Mouse (Mus musculus) retina, postnatal 1 day (tissue): ENCODE data around the gene Parva.
A peak's percentile ranks its signal among the peaks of the same experiment; 100 is the strongest.

Experiments used
- DNase-seq: peaks from one replicate; pipeline ENCODE4 v3.0.0-alpha.2; 2012

The Parva gene

DNA sequence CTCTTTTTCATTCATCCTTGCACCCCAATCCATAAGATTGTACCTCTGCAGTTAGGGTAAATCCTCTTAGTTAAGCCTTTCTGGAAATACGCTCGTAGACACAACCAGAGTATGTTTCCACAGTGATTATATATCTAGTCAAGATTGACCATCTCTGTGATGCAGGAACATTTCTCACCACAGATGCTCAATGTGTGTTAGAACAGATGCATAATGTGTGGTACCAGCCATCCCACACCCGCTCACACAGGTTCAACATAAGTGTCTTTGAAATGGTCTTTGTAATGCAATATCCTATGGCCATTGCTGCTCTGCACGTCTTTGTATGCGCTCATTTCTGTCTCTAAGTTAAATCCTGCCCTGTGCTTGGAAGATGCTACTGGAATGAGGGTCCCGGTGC, 98.2 kb downstream of the Parva start:
- no peak for DNase-seq

DNA sequence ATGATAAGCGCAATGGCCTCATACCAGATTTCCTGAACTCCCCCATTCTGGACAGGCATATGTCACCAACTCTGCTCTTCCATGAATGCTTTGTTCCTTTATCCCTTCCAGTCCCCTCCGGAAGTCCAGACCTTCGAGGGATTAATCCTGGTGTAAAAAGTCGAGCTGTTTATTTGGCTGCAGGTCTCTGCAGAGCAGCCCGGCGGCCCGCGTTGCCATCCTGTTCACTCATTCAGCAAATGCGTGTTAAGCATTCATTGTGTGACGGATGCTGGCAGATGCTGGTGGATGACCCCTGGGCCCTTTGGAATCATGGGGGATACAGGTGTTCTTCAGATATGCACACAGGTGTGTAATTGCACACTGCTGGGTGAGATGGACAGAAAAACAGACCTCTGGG, 98.9 kb downstream of the Parva start:
- peak; percentile 40 for DNase-seq

DNA sequence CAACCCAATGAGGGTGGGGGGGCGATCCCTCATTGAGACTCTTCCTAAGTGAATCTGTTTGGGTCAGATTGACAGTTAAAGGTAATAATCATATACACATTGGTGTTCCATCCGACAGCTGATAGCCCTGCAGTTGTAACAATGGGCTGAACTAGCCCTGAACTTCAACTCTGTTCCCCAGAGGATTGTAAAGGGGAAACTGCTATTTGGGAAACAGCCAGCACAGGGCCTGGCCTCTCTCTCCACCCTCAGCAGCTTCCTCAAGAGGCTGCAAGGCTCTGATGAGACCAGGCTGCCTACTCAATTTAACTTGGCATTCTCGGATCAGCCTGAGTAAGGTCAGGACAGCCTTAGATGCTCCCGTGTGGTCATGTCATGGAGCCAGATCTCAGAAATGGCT, 99.9 kb downstream of the Parva start:
- DNase-seq = no peak

DNA sequence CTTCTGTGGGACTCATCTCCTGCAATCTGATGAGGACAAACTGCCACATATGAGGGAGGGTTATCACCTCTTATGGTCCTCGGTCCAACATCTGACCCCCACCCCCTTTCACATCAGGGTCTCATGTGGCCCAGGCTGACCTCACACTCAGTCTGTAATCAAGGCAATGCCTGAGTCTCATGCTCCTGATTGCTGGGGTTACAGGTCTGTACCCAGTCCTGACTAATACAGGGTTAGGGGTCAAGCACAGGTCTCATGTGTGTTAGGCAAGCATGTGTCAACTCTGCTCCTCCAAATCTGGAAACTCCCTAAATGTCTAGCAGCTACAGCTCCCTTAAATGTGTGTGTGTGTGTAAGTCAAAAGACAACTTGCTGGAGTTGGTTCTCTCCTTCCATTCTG, 100.8 kb downstream of the Parva start:
- DNase-seq = no peak

DNA sequence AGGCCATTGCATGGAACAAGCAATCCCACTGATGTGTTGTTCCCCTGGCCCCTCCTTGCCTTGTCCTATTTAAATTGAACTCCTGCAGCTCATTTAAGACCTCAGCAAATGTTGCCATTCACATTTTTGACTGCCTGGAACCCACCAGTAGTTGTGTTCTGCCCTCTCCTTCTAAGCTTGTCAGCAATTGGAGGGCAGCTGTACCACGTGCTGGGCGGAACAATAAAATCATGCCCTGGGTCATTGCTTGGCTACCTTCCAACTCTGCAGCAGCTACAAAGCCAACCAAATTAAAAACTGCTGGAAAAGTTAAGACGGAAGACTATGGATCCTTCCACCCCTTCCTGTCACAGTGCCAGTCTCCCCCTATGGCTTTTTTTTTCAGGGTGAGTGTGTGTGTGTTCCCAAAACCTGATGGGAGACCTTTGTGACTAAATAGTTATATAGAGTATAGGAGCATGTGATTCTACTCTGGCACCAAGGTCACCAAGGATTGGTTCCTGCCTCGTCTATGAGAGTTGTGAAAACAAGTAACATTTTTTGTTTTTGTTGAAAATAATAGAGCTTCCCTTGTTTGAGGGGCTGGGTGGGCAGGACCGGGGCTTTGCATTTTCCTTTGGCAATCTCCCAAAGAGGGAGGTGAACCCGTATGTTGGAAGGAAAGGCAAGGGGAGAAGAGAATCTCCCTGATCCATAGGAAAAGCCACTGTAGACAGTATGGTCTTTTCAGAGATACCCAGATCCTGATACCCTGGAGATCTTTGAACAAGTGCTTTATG, 101.5 kb downstream of the Parva start:
- peak; percentile 68 for DNase-seq

DNA sequence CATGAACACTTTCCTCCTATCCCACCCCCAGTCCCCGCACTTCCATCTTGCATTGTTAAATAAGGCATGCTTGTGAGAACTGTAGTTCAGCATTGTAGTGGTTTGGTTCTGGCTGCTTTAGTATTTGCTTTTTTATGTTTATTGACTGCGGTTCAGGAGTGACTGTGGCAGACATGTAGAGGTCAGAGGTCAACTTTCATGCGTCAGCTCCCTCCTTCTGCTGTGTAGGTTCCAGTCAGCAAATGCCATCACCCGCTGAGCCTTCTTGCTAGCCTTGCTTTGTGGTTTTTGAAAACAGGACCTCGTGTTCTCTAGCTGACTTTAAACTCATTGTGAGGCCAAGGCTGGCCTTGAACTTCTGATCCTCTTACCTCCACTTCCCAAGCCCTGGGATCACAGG, 103.6 kb downstream of the Parva start:
- no peak for DNase-seq

DNA sequence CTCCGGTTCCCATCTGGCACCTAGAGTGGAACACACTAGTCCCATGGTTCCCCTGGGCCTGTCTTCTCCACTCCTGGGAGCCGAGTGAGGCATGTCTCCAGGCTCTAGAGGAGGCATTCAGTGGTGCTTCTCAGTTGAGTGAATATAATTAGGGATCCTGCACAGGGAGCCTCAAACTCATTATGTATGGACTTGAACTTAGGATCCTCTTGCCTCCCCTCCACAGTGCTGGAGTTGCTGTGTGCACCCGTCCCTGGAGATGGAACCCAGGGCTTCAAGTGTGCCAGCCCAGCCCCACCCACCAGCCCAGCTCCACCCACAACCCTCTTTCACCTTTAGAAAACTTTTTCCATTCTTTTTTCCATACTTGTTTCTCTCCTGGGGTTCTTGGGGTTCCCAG, 106.8 kb downstream of the Parva start:
- DNase-seq = no peak

DNA sequence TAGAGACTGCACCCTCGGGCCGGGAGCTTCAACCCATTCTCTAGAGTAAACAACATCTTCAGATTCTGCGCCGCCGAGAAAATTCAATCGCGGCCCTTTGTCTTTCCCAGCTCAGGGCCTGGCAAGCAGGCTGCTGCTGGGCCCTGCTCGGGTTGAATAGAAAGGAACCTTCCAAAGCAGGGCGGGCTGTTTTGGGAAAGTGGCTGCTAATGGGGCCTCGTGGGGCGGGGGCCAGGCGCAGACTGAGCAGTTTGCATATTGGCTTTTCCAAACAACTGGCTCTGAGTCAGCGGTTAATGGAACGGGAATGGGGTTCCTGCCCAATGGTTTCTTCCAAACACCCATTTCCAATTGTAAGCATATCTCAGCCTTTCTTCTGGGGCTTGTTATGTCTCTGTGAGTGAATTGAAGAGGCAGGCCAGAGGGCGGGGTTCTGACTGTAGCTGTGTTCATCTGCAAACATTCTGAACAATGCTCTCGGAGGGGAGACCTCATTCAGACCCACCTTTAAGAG, 108.2 kb downstream of the Parva start:
- peak; percentile 63 for DNase-seq

DNA sequence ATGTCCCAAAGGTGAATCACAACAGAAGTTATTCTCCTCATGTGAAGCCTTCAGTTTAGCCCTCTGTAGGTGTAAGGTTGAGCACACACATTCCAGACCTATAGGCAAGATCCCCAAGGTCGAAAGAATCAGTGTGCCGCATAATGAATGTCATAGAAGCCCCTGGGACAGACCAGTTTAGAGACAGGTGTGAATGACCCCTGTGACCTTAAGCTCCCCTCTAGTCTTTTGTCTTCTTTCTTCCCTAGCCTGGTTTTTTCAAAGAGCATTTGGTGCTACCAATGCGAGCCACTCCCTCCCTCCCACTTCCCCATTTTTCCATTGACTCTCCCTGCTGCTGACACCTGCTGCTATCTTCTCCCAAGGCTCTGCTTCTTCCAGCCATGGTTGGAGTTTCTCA, 121.8 kb downstream of the Parva start:
- DNase-seq = no peak

DNA sequence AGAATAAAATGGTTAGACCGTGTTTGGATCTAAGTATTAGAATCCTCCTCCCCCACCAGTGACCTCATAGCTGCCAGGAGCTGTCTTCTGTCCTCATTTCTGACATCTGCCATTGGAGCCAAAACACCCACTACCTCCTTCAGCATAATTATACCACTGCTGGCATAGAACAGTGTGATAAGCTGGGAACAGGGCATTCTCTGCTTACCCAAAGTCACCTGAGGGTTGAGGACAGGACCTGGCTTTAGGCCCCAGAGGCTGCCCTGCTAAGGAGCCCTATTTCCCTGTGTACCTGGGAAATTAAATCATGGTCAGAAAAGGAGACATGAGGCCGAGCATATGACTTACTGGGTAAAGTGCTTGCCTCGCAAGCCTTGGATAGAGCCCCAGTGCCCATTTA, 134.2 kb downstream of the Parva start:
- DNase-seq = no peak

DNA sequence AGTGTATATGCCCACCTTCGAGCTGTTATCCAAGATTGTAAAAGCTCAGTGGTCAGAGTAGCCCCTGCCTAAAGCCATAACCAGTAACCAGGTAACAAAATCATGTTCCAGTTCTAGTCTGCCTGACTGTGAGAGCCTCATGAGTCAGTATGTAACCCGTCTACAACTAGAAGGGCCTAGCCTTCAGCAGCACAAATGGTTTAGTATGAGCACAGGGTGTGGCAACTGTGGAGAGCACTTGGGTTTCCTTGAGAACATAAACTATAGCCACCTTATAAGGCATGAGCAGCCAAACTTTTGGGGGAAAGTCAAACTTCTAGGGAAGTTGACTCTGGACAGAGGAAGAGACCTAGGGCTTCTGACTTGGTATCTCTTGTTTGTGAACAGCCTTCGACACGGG, 139.7 kb downstream of the Parva start:
- no peak for DNase-seq

DNA sequence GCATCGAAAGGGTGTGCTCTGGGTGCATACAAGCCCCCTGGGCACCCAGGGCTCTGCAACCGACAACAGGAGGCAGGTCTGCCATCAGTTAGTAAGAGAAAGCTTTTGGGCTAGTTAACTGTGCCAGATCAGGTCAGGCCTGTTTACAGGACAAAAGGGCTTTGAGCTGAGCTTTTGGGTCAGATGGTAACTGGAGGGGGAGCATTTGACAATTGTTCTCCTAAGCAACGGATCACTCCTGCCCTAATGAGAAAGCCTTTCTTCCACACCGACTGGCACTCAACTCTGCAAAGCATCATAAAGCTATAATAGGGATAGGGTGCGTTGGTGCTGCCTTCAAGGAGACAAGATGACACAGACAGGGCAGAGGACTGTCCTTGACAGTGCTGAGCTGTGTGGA, 141.7 kb downstream of the Parva start:
- peak; percentile 84 for DNase-seq

DNA sequence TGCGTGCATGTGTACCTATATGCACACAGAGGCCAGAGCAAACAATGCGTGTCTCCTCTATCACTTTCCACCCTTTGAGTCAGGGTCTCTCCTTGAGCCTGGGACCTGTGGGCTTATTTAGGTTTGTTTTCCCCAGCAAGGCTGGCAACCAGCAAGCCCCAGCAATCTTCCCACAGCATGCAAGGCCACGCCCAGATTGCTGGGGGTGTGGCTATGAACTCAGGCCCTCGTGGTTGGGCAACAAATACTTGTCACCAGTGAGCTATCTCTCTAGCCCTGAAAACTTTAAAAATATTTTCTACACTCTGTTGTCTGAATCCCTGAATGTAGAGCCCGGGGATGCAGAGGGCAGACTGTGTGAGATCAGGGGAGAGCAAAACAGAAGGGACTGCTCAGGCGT, 154.3 kb downstream of the Parva start:
- DNase-seq = no peak

DNA sequence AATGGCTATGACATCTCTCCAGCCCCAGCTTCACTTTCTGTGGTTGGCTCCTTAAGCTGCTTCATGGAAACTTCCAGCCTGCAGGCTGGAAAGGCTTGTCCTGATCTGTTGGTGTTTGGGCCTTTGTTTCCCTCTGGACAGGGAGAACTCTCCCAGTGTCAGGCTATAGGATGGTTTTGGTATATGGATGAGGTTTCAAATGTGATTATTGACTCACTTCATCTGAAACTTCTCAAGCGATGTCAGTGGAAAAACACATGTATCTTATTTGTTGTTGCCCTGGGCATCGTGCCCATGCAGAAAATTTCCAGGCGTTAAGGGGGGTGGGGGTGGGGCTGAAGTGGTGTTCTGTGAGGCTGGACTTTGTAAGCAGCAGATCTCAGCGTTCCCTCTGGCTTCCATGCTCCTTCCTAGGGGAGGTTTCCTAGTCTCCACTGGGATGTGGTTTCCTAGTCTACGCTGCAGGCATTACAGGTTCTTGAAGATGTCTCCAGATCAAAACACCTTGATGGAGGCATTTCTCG, 155.6 kb downstream of the Parva start:
- no peak for DNase-seq

DNA sequence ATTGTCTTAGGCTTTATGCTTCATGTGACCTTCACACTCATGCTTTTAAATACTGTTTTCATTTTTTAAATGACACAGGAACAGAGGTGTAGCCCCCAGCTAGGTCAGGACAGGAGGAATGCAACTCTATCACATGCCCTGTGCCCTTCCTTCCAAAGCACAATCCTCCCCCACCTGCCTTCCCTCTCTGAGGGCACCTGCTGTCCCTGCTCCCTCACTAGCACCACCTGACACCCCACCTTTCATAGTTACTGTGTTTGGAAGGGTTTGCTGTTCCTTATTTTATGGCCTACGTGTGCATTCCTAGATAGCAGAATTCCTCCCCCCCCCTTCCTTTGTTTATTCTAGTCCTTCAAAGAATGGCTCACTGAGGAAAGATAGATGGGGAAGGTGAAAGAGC, 160.1 kb downstream of the Parva start:
- no peak for DNase-seq

DNA sequence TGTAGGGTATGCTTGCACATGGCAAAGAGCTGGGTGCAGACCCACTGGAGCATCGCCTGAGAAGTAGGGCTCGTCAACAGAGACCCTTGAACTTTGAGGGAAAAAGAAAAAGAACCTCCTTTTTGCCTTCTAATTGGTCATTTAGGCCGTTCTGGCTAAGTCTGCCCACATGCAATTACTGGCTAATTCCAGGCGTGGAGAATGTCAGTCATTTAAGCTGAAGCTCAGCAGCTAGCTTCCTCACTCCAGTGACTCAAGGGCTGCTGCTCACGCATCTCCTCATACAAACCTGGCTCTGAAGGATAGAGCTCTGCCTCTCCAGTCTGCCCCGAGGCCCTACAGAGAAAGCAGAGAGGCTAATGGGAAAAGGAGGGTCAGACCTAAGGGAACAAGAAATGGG, 162.2 kb downstream of the Parva start:
- DNase-seq = peak; percentile 77

DNA sequence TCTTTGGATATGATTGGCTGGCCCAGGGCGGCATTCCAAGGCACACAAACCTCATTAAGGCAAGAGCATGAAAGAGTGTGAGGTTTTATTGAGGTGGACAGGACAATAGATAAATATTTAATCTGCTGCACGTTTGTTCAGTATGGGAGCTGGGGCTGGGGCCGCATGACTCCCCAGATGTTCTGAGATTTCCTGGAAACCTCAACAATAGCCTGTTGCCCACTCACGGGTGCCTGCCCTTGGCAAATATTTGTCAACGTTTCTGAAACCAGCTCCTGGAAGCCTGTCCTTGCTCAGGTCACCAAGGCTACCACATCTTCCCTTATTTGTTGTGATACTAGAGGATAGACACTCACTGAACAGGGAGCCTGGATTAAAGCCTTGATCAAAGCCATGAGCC, 166.3 kb downstream of the Parva start:
- no peak for DNase-seq

DNA sequence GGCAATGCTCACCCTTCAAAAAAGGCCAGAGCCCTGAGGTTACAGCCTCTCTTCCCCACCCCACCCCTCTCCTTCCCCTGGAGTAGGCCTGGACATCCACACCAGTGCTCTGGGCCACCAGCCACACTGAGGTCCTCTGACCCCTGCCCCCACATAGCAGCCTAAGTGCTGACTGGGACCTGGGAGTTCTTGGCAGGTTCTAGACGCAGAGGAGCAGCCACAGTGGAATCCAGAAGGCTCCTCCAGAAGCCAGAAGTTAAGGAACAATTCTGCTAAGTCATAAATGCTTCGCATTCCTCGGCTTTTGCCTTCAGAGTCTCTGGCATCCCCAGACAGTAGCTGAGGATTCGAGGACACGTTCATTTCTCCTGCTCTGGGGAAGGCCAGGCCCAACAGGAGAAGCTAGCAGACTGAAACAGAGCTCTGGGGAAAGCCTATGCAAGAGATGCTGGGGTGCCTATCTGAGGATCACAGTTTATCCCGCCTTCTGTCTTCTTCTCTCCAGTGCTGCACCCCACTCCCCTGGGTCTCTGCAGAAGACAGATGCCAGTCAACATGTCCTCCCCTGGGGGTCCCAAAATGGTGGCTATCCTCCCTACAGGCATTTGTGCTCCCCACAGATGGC, 168.0 kb downstream of the Parva start:
- DNase-seq = no peak

DNA sequence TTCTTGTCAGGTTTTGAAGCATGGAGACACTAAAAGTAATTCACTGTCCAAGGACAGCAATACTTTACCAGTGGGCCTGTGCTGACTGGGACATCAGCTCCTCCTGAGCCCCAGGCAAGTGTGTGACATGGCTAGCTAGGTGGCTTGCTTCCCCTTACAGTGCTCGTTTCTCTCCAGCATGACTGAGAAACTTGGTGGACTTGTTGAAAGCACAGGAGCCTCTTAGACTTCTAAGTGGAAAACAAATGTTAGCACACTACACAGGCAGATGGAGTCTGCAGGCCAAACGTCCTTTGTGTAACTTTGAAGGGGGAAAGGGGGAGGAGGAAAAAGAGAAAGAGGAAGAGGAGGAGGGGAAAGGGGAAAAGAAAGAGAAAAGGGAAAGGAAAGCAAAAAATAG, 172.3 kb downstream of the Parva start:
- DNase-seq = no peak

DNA sequence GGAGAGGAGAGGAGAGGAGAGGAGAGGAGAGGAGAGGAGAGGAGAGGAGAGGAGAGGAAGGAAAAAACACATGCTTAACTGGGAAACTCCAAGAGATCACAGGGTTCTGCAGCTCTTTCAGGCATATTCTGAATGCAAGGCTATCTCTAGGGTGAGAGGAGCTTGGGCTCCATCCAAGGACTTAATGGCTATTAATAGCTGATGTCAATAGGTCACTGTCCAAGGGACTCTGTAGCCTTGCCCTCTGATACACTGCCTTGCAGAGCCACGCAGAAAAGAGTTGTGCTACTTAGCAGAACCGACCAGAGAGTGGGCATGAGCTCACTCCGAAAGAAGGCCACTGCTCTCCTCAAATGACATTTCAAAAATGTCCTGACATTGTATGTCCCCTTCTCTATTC, 172.9 kb downstream of the Parva start:
- DNase-seq = no peak

DNA sequence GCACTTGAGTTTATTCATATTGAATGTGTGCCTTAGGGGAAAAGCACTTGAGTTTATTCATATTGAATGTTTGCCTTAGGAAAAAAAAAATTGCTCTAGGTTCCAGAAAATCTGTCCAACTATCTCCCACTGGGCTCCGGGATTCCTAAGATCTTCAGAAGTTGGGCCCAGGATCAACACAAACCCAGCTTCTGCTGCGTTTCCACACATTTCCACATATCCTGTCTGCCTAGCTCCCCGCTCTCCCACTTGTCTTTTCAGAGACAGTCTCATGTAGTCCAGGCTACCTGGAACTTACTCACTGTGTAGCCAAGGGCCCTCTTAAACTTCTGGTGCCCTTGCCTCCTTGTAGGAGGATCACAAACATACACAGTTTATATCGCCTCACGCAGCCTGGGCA, 175.7 kb downstream of the Parva start:
- no peak for DNase-seq

DNA sequence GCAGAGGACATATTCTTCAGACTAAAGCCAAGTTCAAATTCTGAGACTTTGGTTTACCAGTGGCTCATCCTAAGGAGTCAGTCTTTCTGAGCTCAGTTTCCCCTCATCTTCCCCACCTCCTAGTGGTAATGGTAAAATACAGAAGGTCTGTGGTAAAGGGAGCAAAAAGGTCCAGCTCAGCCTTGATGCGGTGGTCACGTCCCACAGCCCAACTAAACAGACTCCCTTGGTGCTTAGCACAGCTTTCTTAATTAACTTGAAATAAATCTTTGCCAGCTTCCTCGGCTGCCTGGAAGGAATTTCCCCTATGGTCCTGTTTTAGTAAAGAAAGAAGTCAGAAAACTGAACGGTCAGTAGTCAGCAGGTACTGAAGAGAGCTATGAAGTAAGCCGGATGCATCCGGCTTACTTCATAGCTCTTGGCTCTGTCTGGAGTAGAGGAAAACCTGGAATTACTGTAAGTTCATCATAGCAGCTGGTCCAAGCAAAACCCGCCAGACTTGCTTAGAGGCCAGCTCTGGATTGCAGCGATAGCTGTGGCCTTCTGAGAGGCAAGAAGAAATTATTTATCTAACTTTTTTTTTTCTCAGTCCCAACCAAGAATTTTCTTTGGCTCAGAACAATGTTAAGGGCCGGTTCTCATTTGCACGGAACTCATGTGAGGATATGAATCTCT, 176.3 kb downstream of the Parva start:
- DNase-seq = no peak

DNA sequence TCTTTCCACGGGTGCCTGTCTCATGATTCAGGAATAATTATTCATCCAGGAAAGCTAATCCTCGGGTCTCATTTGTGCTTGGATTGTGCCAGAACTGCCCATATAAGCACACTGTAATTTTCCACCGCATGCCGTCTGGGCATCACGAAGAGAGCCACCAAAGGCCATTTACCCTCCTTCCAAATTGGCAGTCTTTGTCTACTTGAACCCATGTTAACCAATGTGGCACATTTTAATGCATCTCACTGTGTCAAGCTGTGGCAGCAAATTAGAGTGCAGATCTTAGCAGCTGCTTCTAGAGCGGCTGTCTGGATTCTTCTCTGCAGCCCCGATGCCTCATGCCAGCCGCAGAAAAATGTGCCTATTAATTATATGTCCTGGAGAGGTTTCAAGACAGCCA, 176.9 kb downstream of the Parva start:
- no peak for DNase-seq
